Mouse (Mus musculus) adrenal gland, postnatal 4 days (tissue): Measurements from ENCODE around the gene Ndufb11. TPM values are rescaled to one million over a fixed set of nuclear protein-coding genes. Genes with fewer than 3 reads are reported as not detected.

ENCODE experiments used
- DNase-seq, 2 experiments: peaks; one replicate each; pipeline ENCODE4 v3.0.0; 2021 to 2022; ENCODE audit warnings: low spot score in 2 of 2, mixed read lengths in 2 of 2
- long read RNA-seq, 2 experiments: library from polyadenylated mRNA; stranded (forward); transcript quantifications; one replicate each; pipeline ENCODE4 v2.0.0; 2021
- total RNA-seq, 2 experiments: library from RNA; stranded (reverse); gene quantifications; 2 replicates each; pipeline ENCODE4 v1.2.3; 2021

Gene Ndufb11
- total RNA-seq, result 100 to 1,000 TPM; 271 to 272 TPM
- long read RNA-seq, experiment 1, transcript Ndufb11-201 (3 exons, 908 nt), result major isoform, 277 of 294 reads
- long read RNA-seq, experiment 1, partial matches to known transcripts, result 3 of 294 reads
- long read RNA-seq, experiment 1, other reads (novel, unspliced or antisense), result 14 of 294 reads
- long read RNA-seq, experiment 2, transcript Ndufb11-201 (3 exons, 908 nt), result major isoform, 177 of 202 reads
- long read RNA-seq, experiment 2, partial matches to known transcripts, result 14 of 202 reads
- long read RNA-seq, experiment 2, other reads (novel, unspliced or antisense), result 11 of 202 reads

- DNase-seq, result peak; percentile 36 to 46
Observed at GRCm38 (mm10) chrX:20617176-20617902, at the start of gene Ndufb11, which contains the start of gene Rbm10. Gene Ndufb11, minus strand, starts transcription at chrX:20617619. Gene Rbm10, plus strand, starts transcription at chrX:20617503.

- DNase-seq, result no peak
Observed at GRCm38 (mm10) chrX:20663444-20663790, 46.0 kb upstream of the Ndufb11 start.

DNA sequence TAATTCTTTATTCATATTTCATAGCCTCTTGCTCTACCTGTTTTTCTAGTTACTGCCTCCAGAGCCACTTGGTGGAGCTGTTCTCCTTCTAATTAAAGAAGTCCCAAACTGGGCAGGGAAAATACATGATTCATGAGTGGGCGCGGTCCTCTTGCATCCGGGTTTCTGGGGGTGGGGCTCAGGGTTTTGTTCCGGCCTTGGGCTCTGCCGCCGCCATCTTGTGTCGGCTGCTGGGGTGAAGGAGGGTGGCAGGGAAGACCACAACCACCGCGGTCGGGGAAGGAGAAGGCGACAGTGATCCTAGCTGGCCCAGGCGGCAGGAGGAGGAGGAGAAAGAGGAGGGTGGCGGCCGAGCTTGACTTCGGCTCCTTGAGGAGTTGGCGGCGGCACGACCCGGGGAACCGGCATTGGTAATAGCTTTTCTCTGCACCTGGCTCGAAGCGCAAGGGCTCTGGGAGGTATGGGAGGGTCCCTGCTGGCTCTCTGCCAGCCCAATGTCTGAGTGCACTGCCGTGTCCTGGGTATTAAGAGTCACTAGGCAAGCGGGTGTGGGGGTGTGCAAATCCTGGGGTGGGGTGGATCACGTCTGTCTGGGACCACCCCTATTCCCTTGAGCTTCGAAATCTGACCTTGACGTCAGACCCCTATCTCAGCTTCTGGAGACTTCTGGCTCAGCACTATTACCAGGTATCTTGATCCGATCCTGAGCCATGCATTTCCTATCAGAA lies 45.5 kb upstream of the Ndufb11 start:
- DNase-seq, result peak; percentile 20 to 64

DNA sequence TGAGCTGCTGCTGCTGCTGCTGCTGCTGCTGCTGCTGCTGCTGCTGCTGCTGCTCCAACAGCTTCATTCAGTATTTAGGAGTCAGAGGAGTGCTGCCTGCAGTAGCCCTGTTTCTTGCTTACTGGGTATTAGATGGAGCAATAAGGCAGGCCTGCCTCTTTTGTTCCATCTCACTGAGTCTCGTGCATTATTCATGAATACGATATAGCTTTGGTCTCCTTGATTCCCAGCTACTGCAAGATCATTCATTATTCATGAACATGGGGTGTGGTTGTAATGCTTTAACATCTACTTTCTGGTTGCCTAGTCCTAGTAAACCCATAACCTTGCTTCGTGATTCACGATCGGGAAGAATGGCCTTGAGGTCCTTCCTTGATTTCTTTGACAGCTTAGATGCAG lies 44.9 kb upstream of the Ndufb11 start:
- DNase-seq, result no peak

- peak in 1 of 2 experiments; percentile 3 for DNase-seq
Observed at GRCm38 (mm10) chrX:20658891-20659406, 41.5 kb upstream of the Ndufb11 start.

DNA sequence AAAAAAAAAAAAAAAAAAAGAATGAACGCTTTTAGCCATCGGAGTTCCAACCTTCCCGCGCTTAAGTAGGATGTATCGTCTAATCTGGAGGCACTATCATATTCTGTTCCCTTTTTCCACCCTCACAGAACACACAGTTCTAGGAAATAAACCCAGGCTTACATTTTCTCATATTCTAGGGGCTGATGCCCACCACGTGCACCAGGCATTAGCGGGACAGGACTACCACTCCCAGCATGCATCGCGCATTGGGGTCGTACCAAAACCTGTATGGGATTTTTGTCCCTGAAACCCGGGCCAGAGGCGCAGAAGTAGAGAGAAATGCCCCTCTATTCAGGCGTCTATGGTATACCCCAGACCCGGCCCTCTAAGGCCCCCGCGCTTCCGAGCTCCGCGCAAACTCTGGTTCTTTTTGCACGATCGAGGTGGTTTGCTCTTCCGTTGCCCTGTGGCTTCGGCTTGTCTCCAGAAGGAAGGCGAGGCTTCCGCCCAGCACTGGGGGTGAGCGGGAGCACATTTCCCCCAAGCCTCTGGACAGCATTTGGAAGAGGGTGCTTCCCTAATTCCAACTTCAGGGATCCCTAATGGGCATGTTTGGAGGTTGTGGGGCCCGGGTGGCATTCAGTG lies 40.7 kb upstream of the Ndufb11 start, which contains the start of gene Uba1:
Gene Uba1 (plus strand): TSS at position 301 of the 627 bp plus-strand sequence.
- peak in 1 of 2 experiments; percentile 43 for DNase-seq

DNA sequence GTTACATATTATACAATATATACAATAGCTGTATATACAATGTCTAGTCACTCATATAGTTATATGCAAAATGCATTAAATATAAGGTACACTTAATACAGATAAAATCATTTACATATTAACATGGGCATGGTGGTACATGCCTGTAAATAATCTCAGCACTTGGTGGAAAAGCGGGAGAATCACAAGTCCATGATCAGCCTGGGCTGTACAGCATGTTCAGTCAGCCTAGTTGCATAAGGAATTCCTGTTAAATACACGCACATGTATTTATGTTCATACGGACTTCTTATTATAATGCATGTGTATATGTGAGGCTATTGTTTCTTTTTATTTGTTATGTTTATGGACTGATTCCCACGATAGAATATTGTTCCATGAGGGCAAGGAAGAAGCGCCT lies 40.2 kb upstream of the Ndufb11 start:
- DNase-seq, result no peak

DNA sequence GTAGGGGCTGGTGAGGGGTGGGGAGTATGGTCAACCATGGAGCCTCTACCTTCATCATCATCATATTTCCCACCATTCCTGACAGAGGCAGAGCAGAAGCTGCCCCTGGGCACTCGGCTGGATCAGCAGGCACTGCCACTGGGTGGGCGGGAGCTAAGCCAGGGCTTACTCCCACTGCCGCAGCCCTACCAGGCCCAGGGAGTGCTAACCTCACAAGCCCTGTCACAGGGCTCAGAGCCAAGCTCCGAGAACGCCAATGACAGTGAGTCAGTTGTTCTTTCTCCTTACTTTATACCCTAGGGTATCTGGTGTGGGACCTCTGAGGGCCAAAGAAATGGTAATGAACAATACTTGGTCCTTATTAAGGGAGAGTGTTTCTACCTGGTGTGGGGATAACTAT lies 27.4 kb upstream of the Ndufb11 start:
- DNase-seq, result no peak

GRCm38 (mm10) chrX:20638141-20638540 lies 20.7 kb upstream of the Ndufb11 start:
- DNase-seq, result no peak

DNA sequence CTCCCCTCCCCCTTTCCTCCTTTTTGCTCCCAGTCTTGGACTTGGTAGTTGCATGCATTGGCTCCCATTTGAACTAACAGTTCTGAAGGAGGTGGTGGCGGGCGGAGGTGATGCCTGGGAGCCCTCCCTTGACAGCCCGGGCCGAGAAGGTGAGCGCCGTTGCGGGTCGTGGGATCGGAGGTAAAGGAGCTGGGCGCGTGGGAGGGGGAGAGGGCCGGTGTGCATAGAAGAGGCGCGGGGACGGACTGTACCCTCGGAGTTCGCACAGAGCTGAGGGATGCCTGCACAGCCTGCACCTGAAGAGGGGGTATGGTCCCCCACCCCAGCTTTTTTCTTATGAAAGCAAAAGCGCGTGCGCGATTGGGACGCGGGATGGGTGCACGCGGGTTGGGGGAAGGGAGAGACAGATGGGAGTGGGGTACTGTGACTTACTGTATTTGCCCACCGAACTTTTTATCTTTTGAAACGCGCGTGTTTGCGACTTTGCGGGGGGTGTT lies 532 bp upstream of the Ndufb11 start:
- DNase-seq, result no peak

- peak in 1 of 2 experiments; percentile 20 for DNase-seq
Observed at GRCm38 (mm10) chrX:20616861-20617175, 601 bp downstream of the Ndufb11 start.

- no peak for DNase-seq
Observed at GRCm38 (mm10) chrX:20608500-20608899, 8.9 kb downstream of the Ndufb11 start.

DNA sequence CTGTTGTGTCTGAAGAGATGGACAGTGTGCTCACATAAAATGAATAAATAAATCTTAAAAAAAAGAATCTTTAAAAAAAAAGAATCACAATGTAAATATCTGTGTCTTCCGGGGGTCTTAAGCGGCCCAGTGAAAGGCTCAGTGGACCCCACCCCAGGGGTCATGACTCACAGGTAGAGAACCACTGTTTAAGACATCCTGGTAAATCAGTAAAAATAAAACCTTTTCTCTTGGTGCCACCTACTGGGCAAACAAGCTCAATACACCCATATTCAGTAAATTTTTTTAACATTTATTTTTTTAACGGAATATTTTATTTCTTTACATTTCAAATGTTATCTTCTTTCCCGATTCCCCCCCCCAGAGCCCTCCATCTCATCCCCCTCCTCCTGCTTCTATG lies 29.5 kb downstream of the Ndufb11 start:
- DNase-seq, result no peak

DNA sequence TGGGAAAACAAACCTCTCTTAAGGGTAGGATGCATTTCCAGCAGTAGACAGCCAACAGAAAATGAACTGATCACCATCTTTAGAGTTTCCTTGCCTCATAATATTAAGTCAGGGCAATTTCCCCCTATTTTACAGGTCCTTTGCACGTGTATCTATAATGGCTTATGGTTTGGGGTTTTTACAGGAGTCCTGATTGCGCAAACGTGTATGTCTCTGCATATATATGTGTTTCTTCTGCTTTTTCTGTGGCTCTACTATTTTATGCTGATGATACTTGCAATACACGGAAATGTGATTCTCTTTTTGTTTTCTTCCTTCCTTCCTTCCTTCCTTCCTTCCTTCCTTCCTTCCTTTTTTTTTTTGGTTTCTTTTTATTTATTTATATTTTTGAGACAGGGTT lies 43.5 kb downstream of the Ndufb11 start:
- no peak for DNase-seq

DNA sequence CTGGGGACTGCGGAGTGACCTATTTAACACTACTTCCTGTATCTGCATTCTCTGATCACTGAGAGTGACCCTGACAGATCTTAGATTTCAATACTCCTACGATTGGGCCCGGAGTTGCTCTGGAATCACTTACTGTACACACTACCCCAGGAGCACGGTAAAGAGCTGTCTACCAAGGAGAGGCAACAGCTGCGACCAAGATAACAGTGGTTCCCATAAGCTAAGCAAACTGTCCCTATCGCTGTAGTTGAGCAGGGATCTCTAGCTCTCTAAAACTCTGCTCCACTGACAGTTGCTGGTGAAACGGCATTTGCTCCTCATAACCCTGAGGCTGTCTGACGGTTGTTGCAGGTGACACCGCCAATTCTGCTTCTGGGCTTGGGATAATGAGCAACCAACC lies 44.7 kb downstream of the Ndufb11 start:
- no peak for DNase-seq

DNA sequence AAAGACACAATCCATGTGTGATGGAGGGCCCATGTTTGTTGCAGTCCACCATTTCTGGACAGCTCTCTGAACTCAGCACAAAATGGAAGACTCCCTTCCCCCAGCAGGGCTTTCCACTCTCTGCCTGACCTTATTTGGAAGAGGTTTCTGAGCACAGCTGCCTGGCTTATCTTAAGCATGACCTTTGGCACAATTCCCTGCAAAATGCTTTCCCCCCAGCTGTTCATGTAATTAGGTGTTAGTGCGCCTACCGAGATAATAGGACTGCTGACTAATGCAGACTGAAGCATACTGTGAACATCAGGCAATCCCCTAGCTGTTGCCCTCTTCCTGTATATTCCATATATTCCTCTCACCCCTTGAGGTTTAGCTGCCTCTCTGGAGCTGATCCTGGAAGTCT lies 46.4 kb downstream of the Ndufb11 start:
- no peak for DNase-seq

Other genes starting within 250 kb of the Ndufb11 start
- gene Jade3, start 191.9 kb downstream of the Ndufb11 start, total RNA-seq, result 10 to 100 TPM in 1 of 2 experiments, 1 to 10 TPM in 1; 8.2 to 11.1 TPM
- 10 to 100 TPM in 1 of 2 experiments, 1 to 10 TPM in 1; 3.9 to 35.1 TPM for gene Rgn, start 67.8 kb downstream of the Ndufb11 start, total RNA-seq
- 10 to 100 TPM; 34.5 to 39.9 TPM for gene Rbm10, start 116 bp downstream of the Ndufb11 start, total RNA-seq
- 100 to 1,000 TPM; 348 to 400 TPM for gene Uba1, start 40.7 kb upstream of the Ndufb11 start, total RNA-seq
- gene Cdk16, start 70.3 kb upstream of the Ndufb11 start, total RNA-seq, result 100 to 1,000 TPM; 173 to 185 TPM
- 10 to 100 TPM; 49.7 to 53.2 TPM for gene Usp11, start 86.3 kb upstream of the Ndufb11 start, total RNA-seq
- gene Araf, start 180.2 kb upstream of the Ndufb11 start, total RNA-seq, result 100 to 1,000 TPM; 161 to 168 TPM